Mouse (Mus musculus) cortical plate, adult 2 months (tissue): ENCODE data around the gene Rnf8.

Experiments used
- CTCF ChIP-seq: fragments of 200-500 bp; IDR thresholded peaks from 2 replicates; pipeline ENCODE4 v1.5.1; 2011; ENCODE audit warnings: mild to moderate bottlenecking, control low read depth, low read length; ENCODE audit not compliant: insufficient read depth; ENCODE audit errors: extremely low read depth
- POLR2A ChIP-seq: fragments of 200-500 bp; IDR thresholded peaks from 2 replicates; pipeline ENCODE4 v1.6.1; 2011; ENCODE audit warnings: mild to moderate bottlenecking, low read length, control low read depth; ENCODE audit not compliant: insufficient read depth; ENCODE audit errors: extremely low read depth

- TF ChIP-seq POLR2A (no peak), CTCF (no peak)
Measured at GRCm38 (mm10) chr17:29584306-29584705, 30.3 kb upstream of the Rnf8 start.
